ENCODE assay signal across 24 mouse cellular contexts in the genomic region with DNA sequence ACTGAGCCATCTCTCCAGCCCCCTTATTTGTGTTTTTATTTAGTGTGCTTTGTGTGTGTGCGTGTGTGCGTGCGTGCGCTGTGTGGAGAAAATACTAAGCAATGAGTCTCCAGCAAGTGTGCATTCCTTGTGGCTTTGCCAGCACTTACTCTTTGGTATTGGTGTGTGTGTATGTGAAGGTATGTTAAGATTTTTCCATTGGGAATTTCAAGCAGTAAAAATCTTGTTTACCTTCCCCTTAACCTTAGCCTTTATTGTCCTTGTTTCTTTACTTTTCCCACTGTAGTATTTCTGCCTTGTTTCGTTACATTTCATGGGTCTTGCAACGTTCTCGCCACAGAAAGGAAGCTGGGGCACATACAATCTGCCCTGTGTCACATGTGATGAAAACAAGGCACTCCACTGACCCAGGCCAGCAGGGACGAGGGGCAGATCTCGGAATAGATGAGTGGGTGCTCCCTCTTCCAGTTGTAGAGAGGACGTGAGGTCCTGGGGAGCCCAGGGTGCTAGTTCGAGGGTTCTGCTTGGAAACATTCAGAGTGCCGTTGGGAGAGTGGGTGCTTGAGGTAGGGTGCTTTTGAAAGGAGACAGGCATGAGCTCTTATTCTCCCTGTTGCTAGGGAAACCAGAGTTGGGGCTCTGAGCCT. TPM values are rescaled to one million over a fixed set of nuclear protein-coding genes. Genes with fewer than 3 reads are reported as not detected.
DNase-seq lines count a peak whose midpoint lies in the region; ATAC-seq and TF ChIP-seq lines count a peak whose summit lies in the region.
"Had no signal": no experiment of that assay in that cellular context is flagged by ENCODE, and none has a peak within 500 bp of the region (broad histone marks: within the 10 kb centered on the region; RNA-seq: fewer than 3 reads in every experiment).

No protein-coding gene starts in this region.

- H3K4me1 ChIP-seq in heart, embryonic 10.5 days, result peaks cover 52% of the 10 kb centered on the region
- H3K4me1 ChIP-seq in heart, embryonic 12.5 days (replicated peaks), result peaks cover 38% of the 10 kb centered on the region
- no peaks in the 10 kb centered on the region for H3K4me1 ChIP-seq in lung, embryonic 14.5 days (ENCODE audit: insufficient read depth)
- peaks cover 6% of the 10 kb centered on the region for H3K4me1 ChIP-seq in lung, adult 2 months (ENCODE audit: control insufficient read depth, insufficient read depth, low read length)
- peaks cover 6% of the 10 kb centered on the region; the same call in 1 of the 2 replicates for H3K4me1 ChIP-seq in neural tube, embryonic 11.5 days (ENCODE audit: control insufficient read depth, insufficient read depth, low read length)
- H3K4me1 ChIP-seq in neural tube, embryonic 15.5 days, result peaks cover 8% of the 10 kb centered on the region; the same call in 1 of the 2 replicates

- H3K9me3 ChIP-seq in heart, embryonic 10.5 days, result no peaks in the 10 kb centered on the region
- no peaks in the 10 kb centered on the region for H3K9me3 ChIP-seq in heart, embryonic 12.5 days (replicated peaks)
- no peaks in the 10 kb centered on the region for H3K9me3 ChIP-seq in lung, embryonic 14.5 days (ENCODE audit: low read depth, low read length)
- no peaks in the 10 kb centered on the region for H3K9me3 ChIP-seq in neural tube, embryonic 11.5 days (ENCODE audit: control insufficient read depth, low read length)
- no peaks in the 10 kb centered on the region for H3K9me3 ChIP-seq in neural tube, embryonic 15.5 days (replicated peaks)
- H3K9me3 ChIP-seq: embryonic facial prominence, embryonic 13.5 days; hindbrain, embryonic 13.5 days; neural tube, embryonic 12.5 days had no signal

- H3K27ac ChIP-seq in heart, embryonic 10.5 days, result 0 out of 2 replicates have a peak overlapping the region, but pooled peaks have one; percentile 38
- no peak overlapping the region for H3K27ac ChIP-seq in heart, embryonic 12.5 days (ENCODE audit: poor library complexity, severe bottlenecking)
- H3K27ac ChIP-seq in lung, embryonic 14.5 days (ENCODE audit: low read depth), result no peak overlapping the region
- peak overlapping the region; percentile 27; the same call in 1 of the 2 replicates for H3K27ac ChIP-seq in neural tube, embryonic 11.5 days (ENCODE audit: low read depth, low read length)
- no peak overlapping the region for H3K27ac ChIP-seq in neural tube, embryonic 15.5 days (replicated peaks)
- H3K27ac ChIP-seq: embryonic facial prominence, embryonic 13.5 days; hindbrain, embryonic 13.5 days; neural tube, embryonic 12.5 days; stomach, postnatal 0 days had no signal

- H3K36me3 ChIP-seq in heart, embryonic 10.5 days, result no peaks in the 10 kb centered on the region
- H3K36me3 ChIP-seq in heart, embryonic 12.5 days, result no peaks in the 10 kb centered on the region
- no peaks in the 10 kb centered on the region for H3K36me3 ChIP-seq in lung, embryonic 14.5 days (ENCODE audit: insufficient read depth)
- no peaks in the 10 kb centered on the region for H3K36me3 ChIP-seq in neural tube, embryonic 11.5 days (ENCODE audit: control insufficient read depth, insufficient read depth, low read length)
- no peaks in the 10 kb centered on the region for H3K36me3 ChIP-seq in neural tube, embryonic 15.5 days
- H3K36me3 ChIP-seq: embryonic facial prominence, embryonic 13.5 days; hindbrain, embryonic 13.5 days; neural tube, embryonic 12.5 days had no signal

- no peak for TF ChIP-seq CTCF in lung, embryonic 14.5 days (IDR thresholded peaks at IDR 0.05; ENCODE audit: low read depth)
- TF ChIP-seq CTCF in lung, adult 2 months (IDR thresholded peaks at IDR 0.05; ENCODE audit: insufficient read depth, low read length), result no peak

- no peak overlapping the region for H3K4me2 ChIP-seq in heart, embryonic 12.5 days
- H3K4me2 ChIP-seq in lung, embryonic 14.5 days, result no peak overlapping the region
- no peak overlapping the region for H3K4me2 ChIP-seq in neural tube, embryonic 11.5 days (ENCODE audit: low read depth)
- no peak overlapping the region for H3K4me2 ChIP-seq in neural tube, embryonic 15.5 days
- H3K4me2 ChIP-seq: embryonic facial prominence, embryonic 13.5 days; hindbrain, embryonic 13.5 days; neural tube, embryonic 12.5 days had no signal

- no peak for TF ChIP-seq POLR2A in lung, adult 2 months (IDR thresholded peaks at IDR 0.05; ENCODE audit: borderline replicate concordance, extremely low read depth, low read depth, low read length)

- H3K27me3 ChIP-seq in heart, embryonic 10.5 days (ENCODE audit: insufficient read depth, poor library complexity, severe bottlenecking), result no peaks in the 10 kb centered on the region
- no peaks in the 10 kb centered on the region for H3K27me3 ChIP-seq in heart, embryonic 12.5 days (replicated peaks)
- H3K27me3 ChIP-seq in lung, embryonic 14.5 days (ENCODE audit: insufficient read depth, low read length), result no peaks in the 10 kb centered on the region
- no peaks in the 10 kb centered on the region for H3K27me3 ChIP-seq in neural tube, embryonic 11.5 days (ENCODE audit: control insufficient read depth, insufficient read depth, low read length)
- H3K27me3 ChIP-seq in neural tube, embryonic 15.5 days (replicated peaks), result no peaks in the 10 kb centered on the region
- H3K27me3 ChIP-seq: embryonic facial prominence, embryonic 13.5 days; hindbrain, embryonic 13.5 days; neural tube, embryonic 12.5 days had no signal

- 59% methylated on average over 12 of the region's 12 CpGs for WGBS in heart, embryonic 10.5 days
- WGBS in heart, embryonic 12.5 days, result 52% methylated on average over 12 of the region's 12 CpGs
- 59% methylated on average over 12 of the region's 12 CpGs for WGBS in lung, embryonic 14.5 days
- WGBS in lung, adult 2 months, result 58% methylated on average over 12 of the region's 12 CpGs
- WGBS in neural tube, embryonic 11.5 days, result 58% methylated on average over 12 of the region's 12 CpGs
- WGBS in neural tube, embryonic 15.5 days, result 36% methylated on average over 12 of the region's 12 CpGs

- no peak for ATAC-seq in heart, embryonic 12.5 days (ENCODE audit: insufficient number of reproducible peaks, low FRiP score)
- no peak for ATAC-seq in lung, embryonic 14.5 days (ENCODE audit: insufficient read depth)
- ATAC-seq in neural tube, embryonic 11.5 days (ENCODE audit: insufficient read depth, low FRiP score, low TSS enrichment), result no peak
- no peak for ATAC-seq in neural tube, embryonic 15.5 days (ENCODE audit: low FRiP score)
- ATAC-seq: forebrain, postnatal 0 days; intestine, postnatal 0 days had no signal

- no peak overlapping the region for H3K9ac ChIP-seq in heart, embryonic 12.5 days
- H3K9ac ChIP-seq in lung, embryonic 14.5 days, result no peak overlapping the region
- no peak overlapping the region for H3K9ac ChIP-seq in neural tube, embryonic 11.5 days (ENCODE audit: low read length)
- no peak overlapping the region for H3K9ac ChIP-seq in neural tube, embryonic 15.5 days (replicated peaks)
- H3K9ac ChIP-seq: embryonic facial prominence, embryonic 13.5 days; forebrain, postnatal 0 days; hindbrain, embryonic 13.5 days; neural tube, embryonic 12.5 days had no signal

- H3K4me3 ChIP-seq in heart, embryonic 10.5 days, result no peak overlapping the region
- H3K4me3 ChIP-seq in heart, embryonic 12.5 days, result no peak overlapping the region
- no peak overlapping the region for H3K4me3 ChIP-seq in lung, embryonic 14.5 days (ENCODE audit: low read depth, low read length)
- H3K4me3 ChIP-seq in lung, adult 2 months (replicated peaks; ENCODE audit: extremely low read depth, low read depth, low read length), result no peak overlapping the region
- H3K4me3 ChIP-seq in neural tube, embryonic 11.5 days (ENCODE audit: low read depth, low read length), result no peak overlapping the region
- no peak overlapping the region for H3K4me3 ChIP-seq in neural tube, embryonic 15.5 days (replicated peaks)
- H3K4me3 ChIP-seq: embryonic facial prominence, embryonic 13.5 days; hindbrain, embryonic 13.5 days; neural tube, embryonic 12.5 days had no signal

- no peak for DNase-seq in heart, embryonic 10.5 days (ENCODE audit: low spot score)
- DNase-seq in lung, embryonic 14.5 days, result peak; percentile 14
- DNase-seq in lung, adult 2 months, result no peak
- DNase-seq in neural tube, embryonic 11.5 days (ENCODE audit: low spot score), result no peak
- DNase-seq in urinary bladder, postnatal 4 days (ENCODE audit: low spot score in 2 of 2), result no peak
- DNase-seq: adrenal gland, adult 8-10 months; cerebellum, adult 9-10 months; cerebellum, postnatal 36 days; forebrain, postnatal 0 days; heart, postnatal 36 days; kidney, adult 9 months; kidney, postnatal 10 days; layer of hippocampus, postnatal 36 days; liver; right cerebral cortex, postnatal 4 days; thymus, adult 18-20 months; thymus, postnatal 36 days had no signal

RNA-seq across cellular contexts. Expression of a gene that starts 13.4 kb away (rescaled TPM):
- 7.8 and 8.5 TPM in 2 replicates for polyA plus RNA-seq in heart, embryonic 10.5 days (2016; fragmentation: Nextera tagmentation; extraction: Ambion mirVana)
- polyA plus RNA-seq in heart, embryonic 12.5 days (2016; fragmentation: Nextera tagmentation; extraction: Ambion mirVana), result 6.4 and 8.1 TPM in 2 replicates
- polyA plus RNA-seq in lung, embryonic 14.5 days (2014; fragmentation: Nextera tagmentation; extraction: Ambion mirVana), result 5.9 and 7.6 TPM in 2 replicates
- 26.7 and 32.8 TPM in 2 replicates for polyA plus RNA-seq in lung, adult 2 months (2012; rRNA removed)
- 3.1 and 3.4 TPM in 2 replicates for polyA plus RNA-seq in neural tube, embryonic 11.5 days (2014; fragmentation: Nextera tagmentation; extraction: Ambion mirVana)
- polyA plus RNA-seq in neural tube, embryonic 15.5 days (2015; fragmentation: Nextera tagmentation; extraction: Ambion mirVana), result 0.69 and 2.0 TPM in 2 replicates

RNA-seq across cellular contexts. Expression of a gene that starts 45.0 kb away (rescaled TPM):
- 174 TPM in 2 replicates for polyA plus RNA-seq in heart, embryonic 10.5 days (2016; fragmentation: Nextera tagmentation; extraction: Ambion mirVana)
- polyA plus RNA-seq in heart, embryonic 12.5 days (2016; fragmentation: Nextera tagmentation; extraction: Ambion mirVana), result 161 and 176 TPM in 2 replicates
- 145 and 151 TPM in 2 replicates for polyA plus RNA-seq in lung, embryonic 14.5 days (2014; fragmentation: Nextera tagmentation; extraction: Ambion mirVana)
- polyA plus RNA-seq in lung, adult 2 months (2012; rRNA removed), result 7.3 and 13.0 TPM in 2 replicates
- 126 and 131 TPM in 2 replicates for polyA plus RNA-seq in neural tube, embryonic 11.5 days (2014; fragmentation: Nextera tagmentation; extraction: Ambion mirVana)
- polyA plus RNA-seq in neural tube, embryonic 15.5 days (2015; fragmentation: Nextera tagmentation; extraction: Ambion mirVana), result 73.7 and 100 TPM in 2 replicates

RNA-seq across cellular contexts. Expression of a gene that starts 45.0 kb away (rescaled TPM):
- polyA plus RNA-seq in heart, embryonic 10.5 days (2016; fragmentation: Nextera tagmentation; extraction: Ambion mirVana), result 81.9 and 101 TPM in 2 replicates
- polyA plus RNA-seq in heart, embryonic 12.5 days (2016; fragmentation: Nextera tagmentation; extraction: Ambion mirVana), result 68.8 and 72.1 TPM in 2 replicates
- polyA plus RNA-seq in lung, embryonic 14.5 days (2014; fragmentation: Nextera tagmentation; extraction: Ambion mirVana), result 116 TPM in 2 replicates
- polyA plus RNA-seq in lung, adult 2 months (2012; rRNA removed), result 50.7 and 57.3 TPM in 2 replicates
- 127 and 131 TPM in 2 replicates for polyA plus RNA-seq in neural tube, embryonic 11.5 days (2014; fragmentation: Nextera tagmentation; extraction: Ambion mirVana)
- polyA plus RNA-seq in neural tube, embryonic 15.5 days (2015; fragmentation: Nextera tagmentation; extraction: Ambion mirVana), result 70.4 and 80.0 TPM in 2 replicates

Comparison
In these comparisons a context has a peak if more than half of its experiments do, and no peak if none do; other contexts are left out.
1. H3K27ac ChIP-seq: peak in heart, embryonic 10.5 days (single experiment) and neural tube, embryonic 11.5 days (single experiment); none in heart, embryonic 12.5 days (single experiment), lung, embryonic 14.5 days (single experiment) and neural tube, embryonic 15.5 days (single experiment).